Mouse (Mus musculus) small intestine, adult 2 months (tissue): ENCODE results near the gene Adra1b. TPM values are rescaled to one million over a fixed set of nuclear protein-coding genes. Genes with fewer than 3 reads are reported as not detected.

Experiments used
- H3K27ac ChIP-seq: fragments of 200-500 bp; 2 replicates; pipeline ENCODE4 v1.5.1; 2012; ENCODE audit warnings: low read depth, low read length, control low read depth, inconsistent platforms; ENCODE audit not compliant: insufficient read depth
- H3K27me3 ChIP-seq: fragments of 200-500 bp; 2 replicates; pipeline ENCODE4 v1.6.1; 2012; ENCODE audit warnings: mild to moderate bottlenecking, moderate library complexity, low read length, inconsistent platforms; ENCODE audit not compliant: control insufficient read depth, insufficient read depth
- H3K36me3 ChIP-seq: fragments of 200-500 bp; 2 replicates; pipeline ENCODE4 v1.6.1; 2012; ENCODE audit warnings: mild to moderate bottlenecking, low read length, control low read depth, inconsistent platforms; ENCODE audit not compliant: control insufficient read depth, insufficient read depth
- H3K4me1 ChIP-seq: fragments of 200-500 bp; 2 replicates; pipeline ENCODE4 v1.6.1; 2012; ENCODE audit warnings: low read length, inconsistent platforms, mixed read lengths; ENCODE audit not compliant: control insufficient read depth, insufficient read depth, insufficient read length
- H3K4me3 ChIP-seq: fragments of 200-500 bp; 2 replicates; pipeline ENCODE4 v1.5.1; 2012; ENCODE audit warnings: low read depth, mild to moderate bottlenecking, control low read depth, inconsistent platforms, low read length, moderate library complexity
- CTCF ChIP-seq: fragments of 200-500 bp; IDR thresholded peaks from 2 replicates; pipeline ENCODE4 v1.5.1; 2012; ENCODE audit warnings: low read depth, mild to moderate bottlenecking, control low read depth, inconsistent platforms, low read length, moderate library complexity, mixed read lengths; ENCODE audit not compliant: insufficient replicate concordance, insufficient read length; ENCODE audit errors: extremely low read depth
- POLR2A ChIP-seq: fragments of 200-500 bp; IDR thresholded peaks from 2 replicates; pipeline ENCODE4 v1.6.1; 2012; ENCODE audit warnings: low read depth, mild to moderate bottlenecking, control low read depth, inconsistent platforms, low read length, moderate library complexity
- WGBS: fragments of 180-500 bp; shearing (Covaris S2); methylation state at CpG from one replicate; pipeline ENCODE4 v1.1.7; 2018; 5-methylcytosine and 5-hydroxymethylcytosine counted together
- polyA plus RNA-seq: library from polyadenylated mRNA; depleted of rRNA; stranded (reverse); fragments of >200 nt; gene quantifications from 2 replicates; pipeline ENCODE4 v1.2.3, GENCODE M21; 2012

Gene Adra1b
- polyA plus RNA-seq, 1 experiment: 1.6 TPM

DNA sequence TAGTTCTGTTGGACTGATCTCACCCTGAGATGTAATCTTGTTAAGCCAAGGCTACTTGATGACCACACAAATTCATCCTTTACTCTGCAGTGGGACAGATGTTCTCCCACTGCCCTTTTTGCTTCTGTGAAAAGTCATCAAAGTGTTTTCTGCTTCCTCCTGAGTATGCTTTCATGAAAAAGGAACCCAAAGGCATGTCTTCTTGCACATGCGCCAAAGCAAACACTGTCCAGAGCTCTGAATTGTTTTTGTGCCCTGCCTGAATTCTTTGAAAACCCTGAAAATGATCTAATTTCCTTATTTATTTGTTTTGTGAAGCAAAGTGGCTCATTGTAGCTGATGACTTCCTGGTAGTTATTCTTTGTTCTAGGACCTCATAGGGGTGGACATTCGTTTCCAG lies 20.7 kb upstream of the Adra1b start:
- no peak for TF ChIP-seq CTCF
- no peak for TF ChIP-seq POLR2A
- Histone ChIP-seq H3K36me3 (no peaks in the 10 kb centered on the region), H3K4me1 (no peaks in the 10 kb centered on the region), H3K27ac (no peak overlapping the region), H3K27me3 (no peaks in the 10 kb centered on the region), H3K4me3 (no peak overlapping the region)
- WGBS: 61% methylated on average over 2 of the region's 2 CpGs

DNA sequence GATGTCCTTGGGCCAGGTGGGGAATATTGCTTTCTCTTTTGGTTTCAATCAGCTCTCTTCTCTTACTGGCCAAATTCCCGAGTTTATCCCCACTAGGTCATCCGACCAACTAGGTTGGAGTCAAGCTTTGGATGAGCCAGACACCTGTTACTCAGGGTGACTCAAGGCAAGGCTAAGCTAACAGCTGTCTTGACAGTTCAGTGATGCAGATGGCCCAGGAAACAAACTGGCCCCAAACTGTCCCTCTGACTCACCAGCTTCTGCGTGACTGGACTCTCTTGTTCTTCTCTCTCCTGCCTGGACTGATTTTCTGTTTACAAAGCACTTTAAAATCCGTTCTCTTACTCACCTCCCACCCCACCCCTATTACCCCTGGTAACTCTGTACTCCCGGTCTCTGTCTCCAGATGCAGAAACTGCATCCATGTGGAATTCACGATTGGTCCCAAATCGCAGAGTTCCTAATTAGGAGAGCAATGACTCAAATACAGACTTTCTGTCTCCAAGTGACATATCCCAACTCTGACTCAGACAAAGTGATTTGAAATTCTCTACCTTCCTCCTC lies 18.6 kb upstream of the Adra1b start:
- Histone ChIP-seq H3K36me3 (no peaks in the 10 kb centered on the region), H3K27ac (no peak overlapping the region), H3K4me1 (no peaks in the 10 kb centered on the region), H3K4me3 (no peak overlapping the region), H3K27me3 (no peaks in the 10 kb centered on the region)
- WGBS: 45% methylated on average over 7 of the region's 7 CpGs
- no peak for TF ChIP-seq POLR2A
- TF ChIP-seq CTCF: no peak

DNA sequence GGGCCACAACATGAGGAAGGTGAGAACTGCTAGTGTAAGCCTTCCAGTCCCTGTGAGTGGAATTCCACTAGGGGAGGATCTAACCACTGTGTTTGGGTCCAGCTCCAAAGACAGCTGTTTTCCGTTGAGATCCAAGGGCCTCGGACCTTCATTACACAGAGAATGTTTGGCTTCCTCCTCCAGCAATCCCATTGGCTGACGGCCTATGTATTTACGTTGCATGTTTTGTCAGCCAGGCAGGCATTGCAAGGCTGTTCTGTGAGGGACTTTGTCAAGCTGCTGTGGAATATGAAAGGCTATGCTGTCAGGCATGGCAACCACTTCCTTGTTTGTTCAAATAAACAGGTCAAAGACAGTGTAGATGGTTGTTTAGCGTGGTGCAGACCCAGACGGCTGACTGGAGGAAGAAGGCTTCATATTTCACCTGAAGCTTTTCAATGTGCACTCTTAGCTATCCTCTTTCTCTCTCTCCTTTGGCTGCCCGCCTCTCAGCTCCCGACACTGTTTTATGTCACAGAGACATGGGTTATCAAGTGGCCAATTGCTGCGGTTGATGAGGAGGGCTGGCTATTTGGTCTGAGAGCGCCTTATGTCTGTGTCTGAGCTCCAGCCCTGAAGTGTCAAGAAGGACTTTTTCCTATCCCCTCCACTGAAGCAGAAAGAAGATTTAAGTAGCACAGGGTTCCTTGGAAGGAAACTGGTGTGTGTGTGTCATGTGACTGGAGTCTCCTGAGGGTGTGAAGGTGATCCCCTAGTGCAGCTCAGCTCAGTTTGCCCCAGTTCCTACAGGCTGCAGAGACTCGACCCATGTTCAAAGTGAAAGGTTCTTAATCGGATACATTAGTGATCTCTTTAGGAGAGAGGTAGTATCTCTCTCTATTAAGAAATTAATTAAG lies 13.8 kb upstream of the Adra1b start:
- Histone ChIP-seq H3K36me3 (no peaks in the 10 kb centered on the region), H3K27me3 (no peaks in the 10 kb centered on the region), H3K27ac (no peak overlapping the region), H3K4me1 (no peaks in the 10 kb centered on the region), H3K4me3 (no peak overlapping the region)
- TF ChIP-seq CTCF (no peak), POLR2A (no peak)
- 54% methylated on average over 12 of the region's 12 CpGs for WGBS

DNA sequence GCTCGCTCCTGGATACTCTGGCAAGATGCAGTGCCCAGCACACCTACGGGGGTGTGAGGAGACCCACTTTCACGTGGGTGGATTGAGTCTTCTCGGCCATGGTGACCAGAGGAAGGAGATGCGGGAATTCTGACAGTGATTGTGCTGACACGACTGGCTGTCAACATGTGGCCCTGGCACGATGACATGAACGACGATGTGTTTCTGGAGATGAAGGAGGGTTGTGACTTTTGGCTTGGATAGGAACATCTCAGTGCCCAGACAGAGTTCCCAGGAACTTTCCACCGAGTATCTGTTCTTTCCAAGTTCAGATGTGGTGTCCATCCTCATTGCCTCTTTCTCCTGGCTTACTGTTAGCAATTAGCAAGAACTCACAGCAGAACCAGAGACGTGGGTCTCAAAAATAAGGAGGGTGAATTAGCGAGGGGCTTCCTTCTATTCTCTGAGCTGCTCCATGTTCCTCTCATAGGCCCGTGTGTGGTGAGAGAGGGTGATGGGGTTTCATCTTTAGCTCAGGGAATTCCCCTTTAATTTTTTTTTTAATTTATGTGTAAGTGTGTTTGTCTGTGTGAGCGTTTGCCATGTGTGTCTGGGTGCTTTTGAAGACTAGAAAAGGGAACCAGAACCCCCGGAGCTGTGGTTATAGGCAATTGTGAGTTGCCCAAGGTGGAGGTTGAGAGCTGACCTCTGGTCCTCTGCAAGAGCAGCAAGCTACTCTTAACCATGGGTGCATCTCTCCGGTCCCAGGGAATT lies 11.3 kb upstream of the Adra1b start:
- Histone ChIP-seq H3K27ac (no peak overlapping the region), H3K4me1 (no peaks in the 10 kb centered on the region), H3K27me3 (no peaks in the 10 kb centered on the region), H3K4me3 (no peak overlapping the region), H3K36me3 (no peaks in the 10 kb centered on the region)
- TF ChIP-seq POLR2A: no peak
- no peak for TF ChIP-seq CTCF
- WGBS: 84% methylated on average over 16 of the region's 16 CpGs

DNA sequence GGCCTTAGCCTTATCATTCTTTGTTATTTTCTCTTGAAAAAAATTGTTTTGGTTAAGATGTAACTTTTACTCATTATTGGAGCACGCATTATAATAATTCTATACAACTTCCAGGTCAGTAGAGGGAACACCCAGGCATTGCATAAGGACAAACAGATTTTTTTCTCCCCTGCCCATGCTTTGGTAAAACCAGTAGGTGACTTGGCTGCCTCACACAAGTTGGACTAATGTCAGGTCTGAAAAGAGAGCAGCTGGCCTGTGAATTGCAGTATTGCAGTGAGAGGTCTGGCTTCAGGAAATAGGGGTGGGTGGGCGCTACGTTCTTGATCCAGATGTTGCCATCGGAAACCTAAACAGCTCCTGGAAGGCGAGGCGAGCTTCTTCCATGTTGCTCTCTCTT lies 10.6 kb upstream of the Adra1b start:
- 85% methylated on average over 6 of the region's 6 CpGs for WGBS
- H3K27ac ChIP-seq: no peak overlapping the region
- no peak for TF ChIP-seq POLR2A
- TF ChIP-seq CTCF: no peak

DNA sequence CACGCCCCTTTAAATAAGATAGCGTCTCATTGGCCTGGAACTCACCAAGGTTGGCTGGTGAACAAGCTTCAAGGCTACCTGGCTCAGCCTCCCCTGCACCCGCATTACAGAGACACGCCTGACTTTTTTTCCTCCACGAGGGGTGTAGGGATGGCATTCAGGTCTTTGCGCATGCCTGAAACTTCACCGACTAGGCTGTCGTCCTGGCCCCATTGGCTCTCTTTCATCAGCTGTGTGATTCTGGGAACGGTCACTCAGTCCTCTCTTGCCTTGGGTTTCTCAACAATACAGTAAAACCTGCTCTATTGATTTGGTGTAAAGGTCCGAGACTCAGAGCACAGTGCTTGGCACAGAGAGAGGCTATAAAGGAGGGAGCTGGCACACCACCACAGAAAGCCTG lies 2.3 kb upstream of the Adra1b start:
- no peak overlapping the region for H3K27ac ChIP-seq
- WGBS: 70% methylated on average over 10 of the region's 10 CpGs
- H3K4me3 ChIP-seq: no peak overlapping the region
- H3K4me1 ChIP-seq: no peaks in the 10 kb centered on the region
- H3K36me3 ChIP-seq: no peaks in the 10 kb centered on the region
- no peaks in the 10 kb centered on the region for H3K27me3 ChIP-seq
- TF ChIP-seq POLR2A (no peak), CTCF (no peak)

More for the DNA sequence above, 10.6 kb upstream of the Adra1b start:
- no peaks in the 10 kb centered on the region for H3K4me1 ChIP-seq
- H3K4me3 ChIP-seq: no peak overlapping the region
- H3K36me3 ChIP-seq: no peaks in the 10 kb centered on the region
- no peaks in the 10 kb centered on the region for H3K27me3 ChIP-seq

DNA sequence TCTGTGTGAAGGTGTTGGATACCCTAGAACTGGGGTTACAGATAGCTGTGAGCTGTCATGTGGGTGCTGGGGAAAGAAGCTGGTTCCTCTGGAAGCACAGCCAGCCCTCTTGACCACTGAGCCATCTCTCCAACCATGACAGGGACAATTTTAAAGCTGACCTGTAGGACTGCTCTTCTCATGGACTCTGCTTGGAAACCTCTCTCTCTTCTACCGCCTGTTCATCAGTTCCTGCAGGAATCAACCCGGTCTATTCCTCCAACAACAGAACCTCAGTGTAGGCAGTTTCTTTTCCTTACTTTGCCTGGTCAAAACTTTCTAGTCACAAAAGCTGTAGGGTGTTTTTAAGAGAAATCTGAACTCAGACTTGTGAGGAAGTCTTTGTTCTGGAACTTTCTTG lies 1.3 kb downstream of the Adra1b start:
- Histone ChIP-seq H3K4me3 (no peak overlapping the region), H3K36me3 (no peaks in the 10 kb centered on the region), H3K4me1 (no peaks in the 10 kb centered on the region), H3K27ac (no peak overlapping the region), H3K27me3 (no peaks in the 10 kb centered on the region)
- WGBS: 91% methylated on average over 2 of the region's 2 CpGs
- TF ChIP-seq CTCF (no peak), POLR2A (no peak)
